Mouse (Mus musculus): ENCODE results near the gene Fev. TPM values are rescaled to one million over a fixed set of nuclear protein-coding genes. Genes with fewer than 3 reads are reported as not detected.

Gene Fev
- polyA plus RNA-seq, 1 experiment from 2014 or later, result 0.46 TPM

GRCm38 (mm10) chr1:74850251-74850650, 35.0 kb downstream of the Fev start:
- ATAC-seq (replicated peaks), result no peak
- no peaks in the 10 kb centered on the region for H3K36me3 ChIP-seq
- H3K27me3 ChIP-seq, result peaks cover 14% of the 10 kb centered on the region
- peaks cover 17% of the 10 kb centered on the region for H3K4me1 ChIP-seq
- H3K9me3 ChIP-seq, result no peaks in the 10 kb centered on the region
- H3K27ac ChIP-seq (replicated peaks), result no peak overlapping the region
- H3K4me3 ChIP-seq, result no peak overlapping the region
- no peak overlapping the region for H3K9ac ChIP-seq (replicated peaks)
- WGBS, result 23% methylated on average over 6 of the region's 6 CpGs
- no peak overlapping the region for H3K4me2 ChIP-seq (replicated peaks)

DNA sequence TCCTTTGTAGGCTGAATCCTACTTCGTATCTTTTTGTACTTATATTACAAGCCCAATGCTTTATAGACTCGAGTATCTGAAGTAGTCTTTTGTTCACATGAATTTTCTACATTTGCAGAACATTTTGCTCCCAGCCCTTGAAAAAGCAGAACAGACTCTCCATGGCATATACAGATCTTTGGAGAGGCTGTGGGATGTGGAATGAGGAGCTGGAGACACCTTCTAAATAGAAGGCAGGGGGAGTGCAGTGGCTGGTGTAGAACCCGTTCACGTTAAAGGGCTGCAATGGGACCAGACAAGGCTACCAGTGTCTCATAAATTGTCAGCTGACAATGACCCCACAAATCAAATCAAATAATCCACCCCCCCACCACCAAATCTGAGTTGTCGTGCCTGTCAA, 36.3 kb downstream of the Fev start:
- Histone ChIP-seq H3K4me1 (peaks cover 9% of the 10 kb centered on the region), H3K27me3 (peaks cover 14% of the 10 kb centered on the region), H3K36me3 (no peaks in the 10 kb centered on the region), H3K9ac (replicated peaks) (no peak overlapping the region), H3K4me3 (no peak overlapping the region), H3K4me2 (replicated peaks) (no peak overlapping the region), H3K27ac (replicated peaks) (no peak overlapping the region), H3K9me3 (no peaks in the 10 kb centered on the region)
- ATAC-seq (replicated peaks), result no peak
- 37% methylated on average over 5 of the region's 5 CpGs for WGBS

GRCm38 (mm10) chr1:74846341-74846740, 38.9 kb downstream of the Fev start:
- Histone ChIP-seq H3K36me3 (no peaks in the 10 kb centered on the region), H3K4me3 (no peak overlapping the region), H3K4me2 (replicated peaks) (no peak overlapping the region), H3K27ac (replicated peaks) (no peak overlapping the region), H3K4me1 (peaks cover 4% of the 10 kb centered on the region), H3K27me3 (peaks cover 6% of the 10 kb centered on the region; the same call in 1 of the 2 replicates), H3K9me3 (no peaks in the 10 kb centered on the region), H3K9ac (replicated peaks) (no peak overlapping the region)
- ATAC-seq (replicated peaks), result no peak
- WGBS, result 48% methylated on average over 9 of the region's 9 CpGs

DNA sequence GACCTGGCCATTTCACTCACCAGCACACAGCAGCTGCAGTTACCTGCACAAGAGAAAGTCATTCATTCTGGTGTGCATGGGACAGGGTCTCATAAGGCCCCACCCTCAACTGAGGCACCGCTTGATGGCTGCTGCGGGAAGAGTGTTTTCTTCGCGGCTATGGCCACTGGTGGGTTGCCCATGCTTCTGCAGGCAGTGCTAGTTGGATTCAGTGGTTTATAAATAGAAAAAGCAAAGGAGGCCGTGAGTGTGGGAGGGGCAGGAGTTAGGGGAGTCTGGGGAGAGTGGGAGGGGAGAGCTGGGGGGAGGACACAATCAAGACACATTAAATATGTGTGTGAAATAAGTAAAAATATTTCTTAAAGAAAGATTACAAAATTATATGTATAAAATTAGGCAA, 42.1 kb downstream of the Fev start:
- ATAC-seq (replicated peaks), result no peak
- Histone ChIP-seq H3K4me2 (replicated peaks) (no peak overlapping the region), H3K9ac (replicated peaks) (no peak overlapping the region), H3K27me3 (no peaks in the 10 kb centered on the region), H3K9me3 (no peaks in the 10 kb centered on the region), H3K36me3 (no peaks in the 10 kb centered on the region), H3K4me3 (no peak overlapping the region), H3K27ac (replicated peaks) (no peak overlapping the region), H3K4me1 (no peaks in the 10 kb centered on the region)
- WGBS, result 85% methylated on average over 5 of the region's 5 CpGs

- Histone ChIP-seq H3K36me3 (no peaks in the 10 kb centered on the region), H3K4me1 (no peaks in the 10 kb centered on the region), H3K27ac (replicated peaks) (no peak overlapping the region), H3K27me3 (no peaks in the 10 kb centered on the region), H3K4me2 (replicated peaks) (no peak overlapping the region), H3K9me3 (no peaks in the 10 kb centered on the region), H3K4me3 (no peak overlapping the region), H3K9ac (replicated peaks) (no peak overlapping the region)
- 84% methylated on average over 3 of the region's 3 CpGs for WGBS
- ATAC-seq (replicated peaks), result no peak
Observed at GRCm38 (mm10) chr1:74833255-74833654, 52.0 kb downstream of the Fev start.

MicroRNAs within 50 kb of the gene (microRNA counts, 519-probe panel; counts per million panel counts)
- not detected for microRNA mmu-miR-375

Small RNA genes lying within 50 kb of the gene (microRNA-seq; reads per million reads assigned to microRNA genes)
- 229 reads per million, percentile 64 among the genes with 10 or more reads in this experiment for gene Mir375

Other genes with a start within 250 kb of the Fev start
- gene Ttll4, start 223.7 kb downstream of the Fev start, polyA plus RNA-seq (2015; fragmentation: Nextera tagmentation; extraction: Ambion mirVana), result 15.3 and 16.1 TPM in 2 replicates
- gene Cyp27a1, start 171.8 kb downstream of the Fev start, polyA plus RNA-seq (2015; fragmentation: Nextera tagmentation; extraction: Ambion mirVana), result 0.91 and 1.6 TPM in 2 replicates
- gene Prkag3, start 136.2 kb downstream of the Fev start, polyA plus RNA-seq (2015; fragmentation: Nextera tagmentation; extraction: Ambion mirVana), result not detected in 2 replicates
- 2.2 and 2.3 TPM in 2 replicates for gene Wnt6, start 113.5 kb downstream of the Fev start, polyA plus RNA-seq (2015; fragmentation: Nextera tagmentation; extraction: Ambion mirVana)
- gene Wnt10a, start 93.9 kb downstream of the Fev start, polyA plus RNA-seq (2015; fragmentation: Nextera tagmentation; extraction: Ambion mirVana), result 0.50 and 0.80 TPM in 2 replicates
- 2.1 and 2.4 TPM in 2 replicates for gene Cdk5r2, start 30.5 kb downstream of the Fev start, polyA plus RNA-seq (2015; fragmentation: Nextera tagmentation; extraction: Ambion mirVana)
- not detected in 2 replicates for gene Cryba2, start 7.7 kb upstream of the Fev start, polyA plus RNA-seq (2015; fragmentation: Nextera tagmentation; extraction: Ambion mirVana)
- gene Cfap65, start 50.2 kb upstream of the Fev start, polyA plus RNA-seq (2015; fragmentation: Nextera tagmentation; extraction: Ambion mirVana), result 0.59 and 0.67 TPM in 2 replicates
- 0.09 and 0.22 TPM in 2 replicates for gene Ihh, start 66.3 kb upstream of the Fev start, polyA plus RNA-seq (2015; fragmentation: Nextera tagmentation; extraction: Ambion mirVana)
- 7.0 and 7.7 TPM in 2 replicates for gene Nhej1, start 239.8 kb upstream of the Fev start, polyA plus RNA-seq (2015; fragmentation: Nextera tagmentation; extraction: Ambion mirVana)
- gene Slc23a3, start 248.5 kb upstream of the Fev start, polyA plus RNA-seq (2015; fragmentation: Nextera tagmentation; extraction: Ambion mirVana), result not detected in 2 replicates

All from forebrain, embryonic 15.5 days (tissue).